Mouse (Mus musculus): ENCODE measurements around the gene Tfec. TPM values are rescaled to one million over a fixed set of nuclear protein-coding genes. Genes with fewer than 3 reads are reported as not detected.
A peak's percentile ranks its signal among the peaks of the same experiment; 100 is the strongest.

Gene Tfec
- polyA plus RNA-seq, 1 experiment from 2014 or later, result 0.28 TPM

DNA sequence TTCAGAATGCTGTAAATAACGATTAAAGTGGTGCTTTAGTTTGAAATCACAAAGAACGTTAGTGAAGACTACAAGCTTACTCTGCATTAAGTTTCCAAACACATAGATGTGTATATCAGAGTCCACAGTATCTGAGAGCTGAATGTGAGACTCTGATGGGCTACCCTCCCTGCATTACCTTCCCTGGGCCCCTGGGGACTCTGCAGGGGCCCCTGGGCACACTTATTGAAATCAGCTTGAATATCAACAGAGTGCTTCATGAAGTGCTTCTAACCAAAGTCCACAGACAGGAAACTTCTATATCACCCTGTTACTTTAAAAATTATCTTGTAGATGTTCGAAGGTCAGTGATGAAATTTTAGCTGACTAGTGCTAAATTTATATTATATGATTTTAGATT is 36.2 kb downstream of the Tfec start:
- Histone ChIP-seq H3K27ac (replicated peaks) (no peak overlapping the region), H3K4me1 (no peaks in the 10 kb centered on the region), H3K4me3 (no peak overlapping the region), H3K4me2 (replicated peaks) (no peak overlapping the region), H3K9me3 (no peaks in the 10 kb centered on the region), H3K27me3 (no peaks in the 10 kb centered on the region), H3K9ac (replicated peaks) (no peak overlapping the region), H3K36me3 (no peaks in the 10 kb centered on the region)
- 80% methylated on average over 3 of the region's 3 CpGs for WGBS
- no peak for ATAC-seq (replicated peaks)

- H3K9me3 ChIP-seq, result no peaks in the 10 kb centered on the region
- H3K4me1 ChIP-seq, result no peaks in the 10 kb centered on the region
- no peak overlapping the region for H3K9ac ChIP-seq (replicated peaks)
- no peak for ATAC-seq (replicated peaks)
- no peaks in the 10 kb centered on the region for H3K36me3 ChIP-seq
- 90% methylated on average over 7 of the region's 7 CpGs for WGBS
- H3K27me3 ChIP-seq, result no peaks in the 10 kb centered on the region
- H3K4me3 ChIP-seq, result no peak overlapping the region
- H3K27ac ChIP-seq (replicated peaks), result no peak overlapping the region
- H3K4me2 ChIP-seq (replicated peaks), result no peak overlapping the region
Measured at GRCm38 (mm10) chr6:16855879-16856545, 42.2 kb downstream of the Tfec start.

DNA sequence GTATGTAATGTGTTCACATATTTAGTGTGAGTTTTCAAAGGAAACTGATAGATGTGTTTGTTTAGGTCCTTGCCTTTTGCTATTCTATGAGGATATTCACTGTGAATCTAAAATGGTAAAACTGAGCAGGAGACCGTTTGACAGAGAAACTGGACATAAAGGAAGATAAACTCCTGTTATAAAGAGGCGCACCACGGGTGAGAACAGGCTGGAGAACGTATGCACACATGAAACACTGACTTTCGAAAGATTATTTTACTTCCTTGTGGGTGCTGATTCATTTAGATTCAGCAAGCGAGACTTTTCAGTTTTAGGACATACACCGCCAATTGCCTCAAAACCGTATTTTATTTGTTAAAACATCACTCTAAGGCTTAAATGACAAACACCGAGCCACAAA is 43.3 kb downstream of the Tfec start:
- H3K36me3 ChIP-seq, result no peaks in the 10 kb centered on the region
- H3K9me3 ChIP-seq, result no peaks in the 10 kb centered on the region
- H3K4me3 ChIP-seq, result no peak overlapping the region
- no peak for ATAC-seq (replicated peaks)
- WGBS, result 77% methylated on average over 9 of the region's 9 CpGs
- no peak overlapping the region for H3K4me2 ChIP-seq (replicated peaks)
- H3K27ac ChIP-seq (replicated peaks), result no peak overlapping the region
- no peaks in the 10 kb centered on the region for H3K27me3 ChIP-seq
- no peak overlapping the region for H3K9ac ChIP-seq (replicated peaks)
- H3K4me1 ChIP-seq, result no peaks in the 10 kb centered on the region

- Histone ChIP-seq H3K4me3 (no peak overlapping the region), H3K36me3 (no peaks in the 10 kb centered on the region), H3K27me3 (no peaks in the 10 kb centered on the region), H3K9me3 (no peaks in the 10 kb centered on the region), H3K4me1 (no peaks in the 10 kb centered on the region), H3K9ac (replicated peaks) (no peak overlapping the region), H3K4me2 (replicated peaks) (no peak overlapping the region), H3K27ac (replicated peaks) (no peak overlapping the region)
- no peak for ATAC-seq (replicated peaks)
- WGBS, result 55% methylated on average over 7 of the region's 7 CpGs
Measured at GRCm38 (mm10) chr6:16846521-16846920, 51.7 kb downstream of the Tfec start.

DNA sequence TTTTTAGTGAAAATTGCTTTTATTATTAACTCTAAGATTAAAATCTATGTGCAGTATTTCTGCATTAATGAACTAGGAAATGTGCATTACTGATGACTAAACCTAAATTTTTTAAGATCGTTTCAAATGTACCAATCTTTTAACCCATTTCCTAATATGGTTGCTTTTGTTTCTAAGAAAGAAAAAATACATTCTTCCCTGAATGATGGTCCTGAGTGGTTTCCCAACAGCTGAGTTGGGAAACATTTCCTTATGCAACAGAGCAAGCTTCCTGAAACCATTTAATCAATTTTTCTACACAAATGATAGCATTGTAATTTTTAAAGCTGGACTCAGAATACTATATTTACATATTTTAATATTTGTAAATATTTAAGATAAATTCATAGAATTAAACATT is 62.6 kb downstream of the Tfec start:
- Histone ChIP-seq H3K9ac (replicated peaks) (no peak overlapping the region), H3K36me3 (no peaks in the 10 kb centered on the region), H3K4me2 (replicated peaks) (no peak overlapping the region), H3K4me3 (no peak overlapping the region), H3K9me3 (no peaks in the 10 kb centered on the region), H3K27ac (replicated peaks) (no peak overlapping the region), H3K4me1 (no peaks in the 10 kb centered on the region), H3K27me3 (no peaks in the 10 kb centered on the region)
- no peak for ATAC-seq (replicated peaks)
- WGBS, result 86% methylated on average over 1 of the region's 1 CpGs

- no peaks in the 10 kb centered on the region for H3K4me1 ChIP-seq
- no peak overlapping the region for H3K9ac ChIP-seq (replicated peaks)
- 0 out of 2 replicates have a peak, but pooled peaks have one; percentile 53 for ATAC-seq (replicated peaks)
- H3K27me3 ChIP-seq, result no peaks in the 10 kb centered on the region
- no peak overlapping the region for H3K4me2 ChIP-seq (replicated peaks)
- no peaks in the 10 kb centered on the region for H3K9me3 ChIP-seq
- H3K36me3 ChIP-seq, result no peaks in the 10 kb centered on the region
- H3K4me3 ChIP-seq, result no peak overlapping the region
- H3K27ac ChIP-seq (replicated peaks), result no peak overlapping the region
Measured at GRCm38 (mm10) chr6:16828304-16828703, 69.9 kb downstream of the Tfec start.

- H3K36me3 ChIP-seq, result no peaks in the 10 kb centered on the region
- H3K27ac ChIP-seq (replicated peaks), result no peak overlapping the region
- no peaks in the 10 kb centered on the region for H3K9me3 ChIP-seq
- no peak for ATAC-seq (replicated peaks)
- H3K9ac ChIP-seq (replicated peaks), result no peak overlapping the region
- no peaks in the 10 kb centered on the region for H3K4me1 ChIP-seq
- WGBS, result 90% methylated on average over 1 of the region's 1 CpGs
- H3K4me3 ChIP-seq, result no peak overlapping the region
- no peak overlapping the region for H3K4me2 ChIP-seq (replicated peaks)
- no peaks in the 10 kb centered on the region for H3K27me3 ChIP-seq
Measured at GRCm38 (mm10) chr6:16821985-16822384, 76.3 kb downstream of the Tfec start.

DNA sequence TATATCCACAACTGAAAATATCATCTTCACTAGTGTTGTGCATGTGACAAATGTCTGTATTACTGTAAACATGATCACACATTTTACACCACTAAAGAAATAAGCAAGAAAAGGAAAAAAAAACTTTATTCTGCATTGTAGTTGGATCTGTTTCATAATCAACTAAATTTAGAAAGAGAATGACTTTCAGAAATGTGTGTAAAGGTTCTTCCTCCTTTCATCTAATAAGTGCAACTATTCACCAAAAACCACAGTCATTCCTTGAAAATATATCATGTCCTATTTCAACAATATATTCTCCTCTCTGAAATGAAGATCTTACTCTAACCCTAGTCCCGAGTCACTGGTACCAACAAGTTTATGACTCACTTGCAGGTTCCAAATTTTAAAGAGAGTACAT is 91.9 kb downstream of the Tfec start:
- no peak overlapping the region for H3K4me3 ChIP-seq
- H3K27me3 ChIP-seq, result no peaks in the 10 kb centered on the region
- ATAC-seq (replicated peaks), result no peak
- no peak overlapping the region for H3K27ac ChIP-seq (replicated peaks)
- H3K36me3 ChIP-seq, result no peaks in the 10 kb centered on the region
- H3K4me2 ChIP-seq (replicated peaks), result no peak overlapping the region
- no peaks in the 10 kb centered on the region for H3K9me3 ChIP-seq
- H3K4me1 ChIP-seq, result no peaks in the 10 kb centered on the region
- 87% methylated on average over 1 of the region's 1 CpGs for WGBS
- H3K9ac ChIP-seq (replicated peaks), result no peak overlapping the region

DNA sequence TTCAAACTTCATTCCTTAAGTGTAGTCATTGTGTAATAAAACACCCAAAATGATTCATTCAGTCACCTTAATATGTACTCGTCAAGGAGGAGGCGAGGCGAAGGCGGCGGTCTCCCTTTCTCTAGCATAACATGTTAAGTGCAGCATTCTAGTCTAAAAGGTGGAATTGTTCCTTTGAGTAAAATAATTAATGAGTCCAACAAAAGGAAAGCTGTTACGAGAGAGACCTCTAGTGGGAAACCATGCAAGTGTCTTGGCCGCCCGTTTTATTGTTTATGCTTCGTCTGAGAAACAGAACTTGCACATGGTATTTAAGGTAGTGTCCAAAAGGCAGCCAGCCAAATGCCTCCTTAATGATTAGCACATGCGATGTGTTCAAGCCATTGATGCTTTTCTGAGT is 100.6 kb downstream of the Tfec start:
- peaks cover 14% of the 10 kb centered on the region for H3K4me1 ChIP-seq
- no peak overlapping the region for H3K27ac ChIP-seq (replicated peaks)
- no peaks in the 10 kb centered on the region for H3K9me3 ChIP-seq
- whole genome bisulfite sequencing, result 4% methylated on average over 10 of the region's 10 CpGs
- H3K4me3 ChIP-seq, result no peak overlapping the region
- H3K9ac ChIP-seq (replicated peaks), result no peak overlapping the region
- peak overlapping the region; percentile 17 for H3K4me2 ChIP-seq (replicated peaks)
- no peaks in the 10 kb centered on the region for H3K36me3 ChIP-seq
- no peaks in the 10 kb centered on the region for H3K27me3 ChIP-seq
- ATAC-seq (replicated peaks), result peak; percentile 77

GRCm38 (mm10) chr6:16796914-16797313 is 101.3 kb downstream of the Tfec start:
- H3K4me3 ChIP-seq, result no peak overlapping the region
- peaks cover 14% of the 10 kb centered on the region for H3K4me1 ChIP-seq
- peak overlapping the region; percentile 29; the same call in 1 of the 2 replicates for H3K4me2 ChIP-seq (replicated peaks)
- no peaks in the 10 kb centered on the region for H3K9me3 ChIP-seq
- H3K27me3 ChIP-seq, result no peaks in the 10 kb centered on the region
- WGBS, result 37% methylated on average over 9 of the region's 9 CpGs
- H3K27ac ChIP-seq (replicated peaks), result peak overlapping the region; percentile 25; the same call in 1 of the 2 replicates
- H3K9ac ChIP-seq (replicated peaks), result no peak overlapping the region
- ATAC-seq (replicated peaks), result peak; percentile 78
- H3K36me3 ChIP-seq, result no peaks in the 10 kb centered on the region

GRCm38 (mm10) chr6:16794036-16794435 is 104.2 kb downstream of the Tfec start:
- no peak for ATAC-seq (replicated peaks)
- Histone ChIP-seq H3K4me3 (no peak overlapping the region), H3K27me3 (no peaks in the 10 kb centered on the region), H3K9ac (replicated peaks) (no peak overlapping the region), H3K27ac (replicated peaks) (no peak overlapping the region), H3K4me1 (peaks cover 14% of the 10 kb centered on the region), H3K36me3 (no peaks in the 10 kb centered on the region), H3K9me3 (no peaks in the 10 kb centered on the region), H3K4me2 (replicated peaks) (no peak overlapping the region)
- WGBS, result 82% methylated on average over 7 of the region's 7 CpGs

DNA sequence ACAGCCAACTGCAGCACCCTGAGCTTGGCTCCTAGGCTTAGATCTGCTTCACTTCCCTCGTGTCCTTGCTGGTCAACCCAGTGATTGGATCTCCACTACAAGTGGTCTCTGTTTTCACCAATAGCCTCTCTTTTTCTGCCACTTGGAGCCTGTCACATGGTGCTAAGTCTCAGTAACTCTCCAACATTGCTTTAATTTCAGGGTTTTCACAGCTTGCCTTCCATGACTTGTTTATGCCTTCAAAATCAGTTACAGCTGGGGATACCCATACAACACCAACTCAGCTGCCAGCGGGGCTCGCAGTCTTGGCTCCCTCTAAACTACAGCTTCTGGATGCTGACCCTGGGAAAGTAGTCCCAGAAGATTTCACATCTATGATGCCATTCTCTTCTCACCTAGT is 113.1 kb downstream of the Tfec start:
- WGBS, result 83% methylated on average over 3 of the region's 3 CpGs

More for the DNA sequence above, 113.1 kb downstream of the Tfec start:
- Histone ChIP-seq H3K4me3 (no peak overlapping the region), H3K9me3 (no peaks in the 10 kb centered on the region), H3K27ac (replicated peaks) (no peak overlapping the region), H3K27me3 (no peaks in the 10 kb centered on the region), H3K36me3 (no peaks in the 10 kb centered on the region), H3K4me2 (replicated peaks) (no peak overlapping the region), H3K4me1 (no peaks in the 10 kb centered on the region), H3K9ac (replicated peaks) (no peak overlapping the region)
- ATAC-seq (replicated peaks), result no peak

Measured in forebrain, embryonic 15.5 days (tissue).